Mouse (Mus musculus) frontal cortex, adult 2 months (tissue): ENCODE measurements around the gene Nlrx1. TPM values are rescaled to one million over a fixed set of nuclear protein-coding genes. Genes with fewer than 3 reads are reported as not detected.

ENCODE experiments used
- DNase-seq, 2 experiments: peaks; one replicate each; pipeline ENCODE4 v3.0.0; 2022; ENCODE audit warnings: low spot score in 1 of 2; ENCODE audit errors: extremely low spot score in 1 of 2
- polyA plus RNA-seq: library from polyadenylated mRNA; depleted of rRNA; stranded (reverse); fragments of >200 nt; gene quantifications from 2 replicates; pipeline ENCODE4 v1.2.3, GENCODE M21; 2012

The Nlrx1 gene
- polyA plus RNA-seq, 1 experiment = 6.7 TPM

- no peak for DNase-seq
These were observed 1.6 kb upstream of the Nlrx1 start for GRCm38 (mm10) chr9:44269973-44270372.

- DNase-seq = no peak
These were observed 678 bp upstream of the Nlrx1 start for GRCm38 (mm10) chr9:44269077-44269476.

GRCm38 (mm10) chr9:44268027-44268360 is 405 bp downstream of the Nlrx1 start:
- DNase-seq = peak in 1 of 2 experiments; percentile 83

GRCm38 (mm10) chr9:44267319-44268026 is 926 bp downstream of the Nlrx1 start:
- no peak for DNase-seq

- DNase-seq = peak; percentile 46 to 74
These were observed 1.7 kb downstream of the Nlrx1 start for GRCm38 (mm10) chr9:44266478-44267226.

- DNase-seq = no peak
These were observed 7.0 kb downstream of the Nlrx1 start for GRCm38 (mm10) chr9:44261388-44261787.

GRCm38 (mm10) chr9:44259014-44259413 is 9.4 kb downstream of the Nlrx1 start:
- DNase-seq = no peak

GRCm38 (mm10) chr9:44256213-44256612 is 12.2 kb downstream of the Nlrx1 start:
- DNase-seq = no peak

GRCm38 (mm10) chr9:44255136-44255521 is 13.3 kb downstream of the Nlrx1 start:
- DNase-seq = no peak

GRCm38 (mm10) chr9:44254508-44255135 is 13.8 kb downstream of the Nlrx1 start:
- DNase-seq = no peak

- no peak for DNase-seq
These were observed 15.0 kb downstream of the Nlrx1 start for GRCm38 (mm10) chr9:44253441-44253840.

- no peak for DNase-seq
These were observed 17.1 kb downstream of the Nlrx1 start, which contains the start of gene Pdzd3 for GRCm38 (mm10) chr9:44251314-44251713. TSS of gene Pdzd3 (minus strand) at chr9:44251471.

- DNase-seq = no peak
These were observed 18.0 kb downstream of the Nlrx1 start for GRCm38 (mm10) chr9:44250445-44250844.

- DNase-seq = peak in 1 of 2 experiments; percentile 70
These were observed 18.9 kb downstream of the Nlrx1 start for GRCm38 (mm10) chr9:44249181-44250146.

- DNase-seq = no peak
These were observed 20.5 kb downstream of the Nlrx1 start for GRCm38 (mm10) chr9:44247907-44248306.

GRCm38 (mm10) chr9:44243621-44244020 is 24.8 kb downstream of the Nlrx1 start:
- no peak for DNase-seq

- no peak for DNase-seq
These were observed 27.0 kb downstream of the Nlrx1 start for GRCm38 (mm10) chr9:44241418-44241817.

GRCm38 (mm10) chr9:44240911-44241310 is 27.5 kb downstream of the Nlrx1 start:
- DNase-seq = no peak

GRCm38 (mm10) chr9:44240399-44240798 is 28.0 kb downstream of the Nlrx1 start, which contains the start of gene Ccdc153:
TSS of gene Ccdc153 (plus strand) at chr9:44240676.
- DNase-seq = no peak

GRCm38 (mm10) chr9:44239447-44239846 is 29.0 kb downstream of the Nlrx1 start:
- DNase-seq = peak in 1 of 2 experiments; percentile 71
